Comparison of ENCODE assay signal across 11 mouse cellular contexts in the genomic region with DNA sequence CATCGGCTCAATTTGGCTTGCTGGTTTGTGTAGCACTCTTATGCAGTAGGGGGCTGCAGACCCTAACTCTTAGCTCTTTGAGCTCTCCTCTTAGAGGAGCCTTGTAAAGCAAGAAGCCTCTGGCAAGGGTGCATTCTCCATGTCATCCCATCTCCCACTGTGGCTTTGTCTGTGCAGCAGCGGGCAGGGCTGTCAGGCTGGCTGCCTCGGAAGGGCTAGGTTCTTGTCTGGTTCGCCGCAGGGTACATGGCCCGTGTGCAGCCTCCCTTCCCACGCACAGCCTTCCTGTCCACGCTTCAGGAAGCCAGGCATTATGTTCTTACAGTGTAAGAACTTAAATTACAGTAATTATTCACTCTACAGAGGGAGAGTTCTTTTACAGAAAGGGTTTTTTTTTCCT. TPM values are rescaled to one million over a fixed set of nuclear protein-coding genes. Genes with fewer than 3 reads are reported as not detected.
DNase-seq lines count a peak whose midpoint lies in the region; ATAC-seq and TF ChIP-seq lines count a peak whose summit lies in the region.
"Had no signal": no experiment of that assay in that cellular context is flagged by ENCODE, and none has a peak within 500 bp of the region (broad histone marks: within the 10 kb centered on the region; RNA-seq: fewer than 3 reads in every experiment).

No protein-coding gene starts in this region.

- peak; percentile 12 for DNase-seq in gastrocnemius, postnatal 25 days
- no peak for DNase-seq in gastrocnemius, postnatal 4 days (ENCODE audit: low spot score in 2 of 2)
- DNase-seq in brain, embryonic 14.5 days (ENCODE audit: low read depth): peak; percentile 34
- peak; percentile 56 for DNase-seq in embryonic facial prominence, embryonic 14.5 days (ENCODE audit: low spot score)
- peak; percentile 53 for DNase-seq in hindbrain, postnatal 0 days (ENCODE audit: low spot score)
- no peak for DNase-seq in lung, postnatal 10 days
- no peak for DNase-seq in layer of hippocampus, adult 8-10 months (ENCODE audit: low spot score in 2 of 2)
- DNase-seq in layer of hippocampus, adult 9-11 months: no peak
- DNase-seq: gastrocnemius, postnatal 36 days; heart, postnatal 36 days had no signal

- peak; percentile 59; the same call in 1 of the 2 replicates for ATAC-seq in embryonic facial prominence, embryonic 14.5 days (ENCODE audit: low read depth)
- no peak; the same call in 1 of the 2 replicates for ATAC-seq in hindbrain, postnatal 0 days

- H3K9me3 ChIP-seq in embryonic facial prominence, embryonic 14.5 days (ENCODE audit: control insufficient read depth, low read length): no peaks in the 10 kb centered on the region
- H3K9me3 ChIP-seq in hindbrain, postnatal 0 days (ENCODE audit: low read length): no peaks in the 10 kb centered on the region
- H3K9me3 ChIP-seq: lung, embryonic 15.5 days had no signal

- H3K4me3 ChIP-seq in embryonic facial prominence, embryonic 14.5 days (ENCODE audit: low read depth, low read length): no peak overlapping the region
- H3K4me3 ChIP-seq in hindbrain, postnatal 0 days (ENCODE audit: low read length): no peak overlapping the region
- H3K4me3 ChIP-seq: lung, embryonic 15.5 days had no signal

- WGBS in embryonic facial prominence, embryonic 14.5 days: 26% methylated on average over 8 of the region's 8 CpGs
- 20% methylated on average over 8 of the region's 8 CpGs for WGBS in hindbrain, postnatal 0 days

- H3K27ac ChIP-seq in embryonic facial prominence, embryonic 14.5 days (replicated peaks; ENCODE audit: low read depth, low read length): peak overlapping the region; percentile 62
- peak overlapping the region; percentile 74 for H3K27ac ChIP-seq in hindbrain, postnatal 0 days
- H3K27ac ChIP-seq: lung, embryonic 15.5 days had no signal

- peak overlapping the region; percentile 25; the same call in 1 of the 2 replicates for H3K4me2 ChIP-seq in embryonic facial prominence, embryonic 14.5 days (ENCODE audit: low read depth, low read length)
- 0 out of 2 replicates have a peak overlapping the region, but pooled peaks have one; percentile 5 for H3K4me2 ChIP-seq in hindbrain, postnatal 0 days (ENCODE audit: low read depth, low read length)
- H3K4me2 ChIP-seq: lung, embryonic 15.5 days had no signal

- TF ChIP-seq CTCF in brain, embryonic 14.5 days (IDR thresholded peaks at IDR 0.05; ENCODE audit: borderline replicate concordance, extremely low read depth, insufficient read depth, insufficient read length): no peak
- TF ChIP-seq CTCF in hindbrain, postnatal 0 days (IDR thresholded peaks at IDR 0.05; ENCODE audit: low read depth): no peak

- no peak for TF ChIP-seq POLR2A in brain, embryonic 14.5 days (IDR thresholded peaks at IDR 0.05; ENCODE audit: borderline replicate concordance, extremely low read depth, insufficient read depth, insufficient read length, poor library complexity, severe bottlenecking)

- peaks cover 10% of the 10 kb centered on the region; the same call in 1 of the 2 replicates for H3K36me3 ChIP-seq in embryonic facial prominence, embryonic 14.5 days (ENCODE audit: control insufficient read depth, insufficient read depth, low read length)
- H3K36me3 ChIP-seq in hindbrain, postnatal 0 days (ENCODE audit: insufficient read depth, low read length): no peaks in the 10 kb centered on the region

- H3K9ac ChIP-seq in embryonic facial prominence, embryonic 14.5 days (ENCODE audit: low read depth, low read length): peak overlapping the region; percentile 35
- H3K9ac ChIP-seq in hindbrain, postnatal 0 days (replicated peaks; ENCODE audit: low read length): 0 out of 2 replicates have a peak overlapping the region, but pooled peaks have one; percentile 17
- H3K9ac ChIP-seq: lung, embryonic 15.5 days had no signal

- peaks cover 6% of the 10 kb centered on the region for H3K4me1 ChIP-seq in embryonic facial prominence, embryonic 14.5 days (ENCODE audit: control insufficient read depth, insufficient read depth, low read length)
- H3K4me1 ChIP-seq in hindbrain, postnatal 0 days (ENCODE audit: insufficient read depth, low read length): peaks cover 4% of the 10 kb centered on the region; the same call in 1 of the 2 replicates

- no peaks in the 10 kb centered on the region for H3K27me3 ChIP-seq in embryonic facial prominence, embryonic 14.5 days (replicated peaks; ENCODE audit: control insufficient read depth, insufficient read depth, low read length)
- no peaks in the 10 kb centered on the region for H3K27me3 ChIP-seq in hindbrain, postnatal 0 days (ENCODE audit: insufficient read depth, low read length)
- H3K27me3 ChIP-seq: lung, embryonic 15.5 days had no signal

RNA-seq across cellular contexts. Expression of gene Apopt1, which starts 5.6 kb away (rescaled TPM):
- 10 to 100 TPM; 37.7 to 38.9 TPM for total RNA-seq in gastrocnemius, postnatal 25 days (2021)
- 10 to 100 TPM; 36.1 to 40.1 TPM for total RNA-seq in gastrocnemius, postnatal 4 days (2021)
- 31.9 and 35.4 TPM in 2 replicates for polyA plus RNA-seq in brain, embryonic 14.5 days (2012; rRNA removed)
- polyA plus RNA-seq in embryonic facial prominence, embryonic 14.5 days (2014; fragmentation: Nextera tagmentation; extraction: Ambion mirVana): 46.6 and 48.0 TPM in 2 replicates
- 23.6 and 28.1 TPM in 2 replicates for total RNA-seq in hindbrain, postnatal 0 days (2014; rRNA removed)
- 60.3 and 63.9 TPM in 2 replicates for polyA plus RNA-seq in hindbrain, postnatal 0 days (2015; fragmentation: Nextera tagmentation; extraction: Ambion mirVana)
- 10 to 100 TPM; 30.9 to 34.4 (median 33.7) TPM for total RNA-seq in layer of hippocampus, adult 8-10 months (2022)

RNA-seq across cellular contexts. Expression of gene Bag5, which starts 5.6 kb away (rescaled TPM):
- 10 to 100 TPM; 10.9 to 14.6 TPM for total RNA-seq in gastrocnemius, postnatal 25 days (2021)
- 10 to 100 TPM; 27.5 to 32.1 TPM for total RNA-seq in gastrocnemius, postnatal 4 days (2021)
- 31.1 and 40.7 TPM in 2 replicates for polyA plus RNA-seq in brain, embryonic 14.5 days (2012; rRNA removed)
- 59.0 and 61.5 TPM in 2 replicates for polyA plus RNA-seq in embryonic facial prominence, embryonic 14.5 days (2014; fragmentation: Nextera tagmentation; extraction: Ambion mirVana)
- 21.1 and 22.7 TPM in 2 replicates for total RNA-seq in hindbrain, postnatal 0 days (2014; rRNA removed)
- 60.1 and 64.3 TPM in 2 replicates for polyA plus RNA-seq in hindbrain, postnatal 0 days (2015; fragmentation: Nextera tagmentation; extraction: Ambion mirVana)
- 10 to 100 TPM; 47.1 to 50.7 (median 48.3) TPM for total RNA-seq in layer of hippocampus, adult 8-10 months (2022)

RNA-seq across cellular contexts. Expression of gene Klc1, which starts 40.0 kb away (rescaled TPM):
- 10 to 100 TPM; 59.9 to 68.0 TPM for total RNA-seq in gastrocnemius, postnatal 25 days (2021)
- total RNA-seq in gastrocnemius, postnatal 4 days (2021): 100 to 1,000 TPM; 117 to 120 TPM
- 500 and 599 TPM in 2 replicates for polyA plus RNA-seq in brain, embryonic 14.5 days (2012; rRNA removed)
- polyA plus RNA-seq in embryonic facial prominence, embryonic 14.5 days (2014; fragmentation: Nextera tagmentation; extraction: Ambion mirVana): 128 and 137 TPM in 2 replicates
- total RNA-seq in hindbrain, postnatal 0 days (2014; rRNA removed): 421 and 496 TPM in 2 replicates
- polyA plus RNA-seq in hindbrain, postnatal 0 days (2015; fragmentation: Nextera tagmentation; extraction: Ambion mirVana): 583 and 600 TPM in 2 replicates
- total RNA-seq in layer of hippocampus, adult 8-10 months (2022): 100 to 1,000 TPM; 630 to 651 (median 634) TPM

RNA-seq across cellular contexts. Expression of gene Trmt61a, which starts 40.8 kb away (rescaled TPM):
- total RNA-seq in gastrocnemius, postnatal 25 days (2021): 1 to 10 TPM; 2.7 to 2.9 TPM
- total RNA-seq in gastrocnemius, postnatal 4 days (2021): 1 to 10 TPM; 7.3 to 7.9 TPM
- polyA plus RNA-seq in brain, embryonic 14.5 days (2012; rRNA removed): 21.9 and 27.9 TPM in 2 replicates
- polyA plus RNA-seq in embryonic facial prominence, embryonic 14.5 days (2014; fragmentation: Nextera tagmentation; extraction: Ambion mirVana): 5.8 and 7.9 TPM in 2 replicates
- 29.7 and 32.7 TPM in 2 replicates for total RNA-seq in hindbrain, postnatal 0 days (2014; rRNA removed)
- polyA plus RNA-seq in hindbrain, postnatal 0 days (2015; fragmentation: Nextera tagmentation; extraction: Ambion mirVana): 9.2 TPM in 2 replicates
- 10 to 100 TPM; 15.0 to 22.3 (median 19.5) TPM for total RNA-seq in layer of hippocampus, adult 8-10 months (2022)

RNA-seq across cellular contexts. Expression of gene Ckb, which starts 46.5 kb away (rescaled TPM):
- total RNA-seq in gastrocnemius, postnatal 25 days (2021): 10 to 100 TPM; 14.9 to 15.6 TPM
- total RNA-seq in gastrocnemius, postnatal 4 days (2021): 10 to 100 TPM; 48.6 to 61.8 TPM
- 1,393 and 1,883 TPM in 2 replicates for polyA plus RNA-seq in brain, embryonic 14.5 days (2012; rRNA removed)
- polyA plus RNA-seq in embryonic facial prominence, embryonic 14.5 days (2014; fragmentation: Nextera tagmentation; extraction: Ambion mirVana): 206 and 208 TPM in 2 replicates
- 3,255 and 3,584 TPM in 2 replicates for total RNA-seq in hindbrain, postnatal 0 days (2014; rRNA removed)
- 2,405 and 2,624 TPM in 2 replicates for polyA plus RNA-seq in hindbrain, postnatal 0 days (2015; fragmentation: Nextera tagmentation; extraction: Ambion mirVana)
- total RNA-seq in layer of hippocampus, adult 8-10 months (2022): 1,000 to 10,000 TPM; 1,127 to 1,400 (median 1,206) TPM

Comparison
In these comparisons a context has a peak if more than half of its experiments do, and no peak if none do; other contexts are left out.
1. DNase-seq: peak in gastrocnemius, postnatal 25 days (single experiment), brain, embryonic 14.5 days (single experiment), embryonic facial prominence, embryonic 14.5 days (single experiment) and hindbrain, postnatal 0 days (single experiment); none in gastrocnemius, postnatal 4 days (0 of 2), lung, postnatal 10 days (single experiment), layer of hippocampus, adult 8-10 months (0 of 2) and layer of hippocampus, adult 9-11 months (single experiment).